Mouse (Mus musculus) forebrain, embryonic 15.5 days (tissue): Measurements from ENCODE around the gene Vmn2r101. TPM values are rescaled to one million over a fixed set of nuclear protein-coding genes. Genes with fewer than 3 reads are reported as not detected.

Source experiments
- ATAC-seq: fragments of 200-750 bp; cut with Nextera tagmentation; replicated peaks from 2 replicates; pipeline ENCODE4 v1.8.0; 2017; ENCODE audit warnings: mild to moderate bottlenecking, moderate TSS enrichment, moderate library complexity
- H3K27ac ChIP-seq: fragments of 300-500 bp; sonication (generic); replicated peaks from 2 replicates; pipeline ENCODE4 v1.5.1; 2015; ENCODE audit warnings: mild to moderate bottlenecking, inconsistent platforms
- H3K27me3 ChIP-seq: fragments of 300-500 bp; sonication (generic); 2 replicates; pipeline ENCODE4 v1.6.1; 2015; ENCODE audit warnings: inconsistent platforms
- H3K36me3 ChIP-seq: fragments of 300-500 bp; sonication (generic); 2 replicates; pipeline ENCODE4 v1.6.1; 2015; ENCODE audit warnings: mild to moderate bottlenecking, inconsistent platforms
- H3K4me1 ChIP-seq: fragments of 300-500 bp; sonication (generic); 2 replicates; pipeline ENCODE4 v1.6.1; 2015; ENCODE audit warnings: inconsistent platforms
- H3K4me2 ChIP-seq: fragments of 300-500 bp; sonication (generic); replicated peaks from 2 replicates; pipeline ENCODE4 v1.6.1; 2015; ENCODE audit warnings: mild to moderate bottlenecking, inconsistent platforms
- H3K4me3 ChIP-seq: fragments of 300-500 bp; sonication (generic); 2 replicates; pipeline ENCODE4 v1.5.1; 2015; ENCODE audit warnings: mild to moderate bottlenecking, inconsistent platforms
- H3K9ac ChIP-seq: fragments of 300-500 bp; sonication (generic); replicated peaks from 2 replicates; pipeline ENCODE4 v1.6.1; 2015; ENCODE audit warnings: mild to moderate bottlenecking, inconsistent platforms
- H3K9me3 ChIP-seq: fragments of 300-500 bp; sonication (generic); 2 replicates; pipeline ENCODE4 v1.6.1; 2016; ENCODE audit warnings: inconsistent platforms
- WGBS: fragments of 180-500 bp; shearing (Covaris S2); methylation state at CpG from one replicate; pipeline ENCODE4 v1.1.7; 2015; ENCODE audit warnings: mixed read lengths; 5-methylcytosine and 5-hydroxymethylcytosine counted together
- polyA plus RNA-seq: library from polyadenylated mRNA; unstranded; fragments of >200 nt; fragmentation: Nextera tagmentation; extraction: Ambion mirVana; gene quantifications from 2 replicates; pipeline ENCODE4 v1.2.1, GENCODE M21; 2015

Gene Vmn2r101
- polyA plus RNA-seq: not detected in 2 replicates

- Histone ChIP-seq H3K4me2 (no peak within 1 kb of the TSS), H3K27me3 (no peaks in the 10 kb centered on the region), H3K4me1 (no peaks in the 10 kb centered on the region), H3K27ac (no peak within 1 kb of the TSS), H3K36me3 (no peaks in the 10 kb centered on the region), H3K9me3 (peaks cover 8% of the 10 kb centered on the region; the same call in 1 of the 2 replicates), H3K9ac (no peak within 1 kb of the TSS), H3K4me3 (no peak within 1 kb of the TSS)
- no peak for ATAC-seq
These were observed at the start of gene Vmn2r101 for GRCm38 (mm10) chr17:19576927-19577326. Gene Vmn2r101 (plus strand): TSS chr17:19577227.

- Histone ChIP-seq H3K4me1 (no peaks in the 10 kb centered on the region), H3K36me3 (no peaks in the 10 kb centered on the region), H3K9me3 (peaks cover 28% of the 10 kb centered on the region), H3K27me3 (no peaks in the 10 kb centered on the region), H3K4me2 (no peak overlapping the region), H3K4me3 (no peak overlapping the region), H3K9ac (no peak overlapping the region), H3K27ac (no peak overlapping the region)
- 100% methylated on average over 1 of the region's 1 CpGs for WGBS
- ATAC-seq: no peak
These were observed 52.3 kb downstream of the Vmn2r101 start for GRCm38 (mm10) chr17:19629328-19629727.

GRCm38 (mm10) chr17:19658447-19658846, 81.4 kb downstream of the Vmn2r101 start:
- Histone ChIP-seq H3K9ac (no peak overlapping the region), H3K36me3 (no peaks in the 10 kb centered on the region), H3K27me3 (no peaks in the 10 kb centered on the region), H3K9me3 (peaks cover 5% of the 10 kb centered on the region), H3K4me2 (no peak overlapping the region), H3K4me1 (no peaks in the 10 kb centered on the region), H3K27ac (no peak overlapping the region), H3K4me3 (no peak overlapping the region)
- ATAC-seq: no peak
- WGBS: 58% methylated on average over 3 of the region's 3 CpGs

DNA sequence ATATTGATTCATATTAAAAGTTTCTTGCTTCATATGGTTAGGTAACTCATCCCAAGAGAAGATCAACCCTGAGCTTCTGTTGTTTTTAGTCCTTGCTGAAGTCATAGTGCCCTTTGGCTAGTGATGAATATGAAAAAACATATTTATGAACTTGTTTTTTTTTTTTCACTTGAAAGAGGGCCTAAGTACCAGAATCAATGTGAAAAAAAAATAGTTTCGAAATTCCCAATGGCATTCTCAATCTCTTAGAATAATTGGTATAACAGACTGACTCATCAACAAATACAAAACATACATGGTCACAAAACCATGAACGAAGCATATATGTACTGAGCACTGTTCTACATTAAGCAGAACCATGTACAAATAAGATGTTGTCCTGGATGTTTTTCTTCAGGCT, 83.0 kb downstream of the Vmn2r101 start, which contains the start of gene Vmn2r102:
Vmn2r102 (plus strand) TSS at position 301 of the 400 bp plus-strand sequence.
- Histone ChIP-seq H3K27ac (no peak within 1 kb of the TSS), H3K9ac (no peak within 1 kb of the TSS), H3K9me3 (peaks cover 5% of the 10 kb centered on the region), H3K4me3 (no peak within 1 kb of the TSS), H3K36me3 (no peaks in the 10 kb centered on the region), H3K27me3 (no peaks in the 10 kb centered on the region), H3K4me1 (no peaks in the 10 kb centered on the region), H3K4me2 (no peak within 1 kb of the TSS)
- no peak for ATAC-seq
- WGBS: 63% methylated on average over 2 of the region's 2 CpGs

Other genes with a start within 250 kb of the Vmn2r101 start
- not detected in 2 replicates for gene Vmn2r99, start 215.3 kb upstream of the Vmn2r101 start, polyA plus RNA-seq
- gene Vmn2r100, start 72.5 kb upstream of the Vmn2r101 start, polyA plus RNA-seq: not detected in 2 replicates
- gene Vmn2r102, start 83.1 kb downstream of the Vmn2r101 start, polyA plus RNA-seq: not detected in 2 replicates
- not detected in 2 replicates for gene Vmn2r103, start 196.1 kb downstream of the Vmn2r101 start, polyA plus RNA-seq